Mouse (Mus musculus): Measurements from ENCODE around the gene Ube2q2. TPM values are rescaled to one million over a fixed set of nuclear protein-coding genes. Genes with fewer than 3 reads are reported as not detected.
A peak's percentile ranks its signal among the peaks of the same experiment; 100 is the strongest.

Ube2q2 gene
- total RNA-seq, 2 experiments from 2014 or later: 67.7 to 72.5 TPM

DNA sequence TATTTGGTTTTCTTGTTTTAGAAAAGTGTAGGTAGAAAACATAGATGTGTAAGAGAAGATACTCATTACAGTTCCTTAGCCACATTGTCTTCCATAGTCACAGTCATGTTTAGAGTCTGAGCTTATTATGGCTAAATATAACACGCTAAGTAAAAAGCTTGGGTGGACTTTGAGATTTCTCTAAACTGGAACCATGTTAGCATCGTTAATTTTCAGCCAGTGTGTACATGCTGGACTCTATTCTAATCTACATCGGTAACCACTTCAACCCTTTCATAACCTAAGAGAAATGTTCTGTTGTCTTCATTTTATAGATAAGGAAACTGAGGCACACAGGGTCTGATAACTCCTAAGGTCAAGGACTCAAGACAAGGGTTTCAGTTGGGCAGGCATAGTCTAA, 47.2 kb downstream of the Ube2q2 start:
- intact Hi-C loops (cut with DNase I): no loop called here
- Histone ChIP-seq H3K4me3 (no peak overlapping the region), H3K27ac (no peak overlapping the region)
- DNase-seq (ENCODE audit: extremely low spot score in 1 of 2, low spot score in 2 of 2): no peak
- no peak for TF ChIP-seq CTCF (IDR thresholded peaks at IDR 0.05)

DNA sequence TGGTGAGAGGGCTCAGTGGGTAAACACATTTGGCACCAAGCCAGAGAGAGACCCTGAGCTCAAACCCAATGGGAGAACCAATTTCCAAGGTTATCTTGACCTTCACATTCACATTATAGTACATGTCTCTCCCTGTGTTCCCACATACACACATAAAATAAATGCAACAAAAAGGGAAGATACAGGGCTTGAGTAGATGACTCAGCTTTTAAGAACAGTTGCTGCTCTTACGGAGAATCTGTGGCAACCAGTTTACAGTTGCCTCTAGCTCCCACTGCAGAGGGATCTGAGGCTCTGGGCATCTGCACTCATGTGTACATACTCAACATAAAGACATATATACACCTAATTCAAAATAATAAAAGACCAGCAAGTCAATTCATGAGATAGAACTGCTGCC, 49.6 kb downstream of the Ube2q2 start:
- intact Hi-C loops (cut with DNase I): no loop called here
- no peak for TF ChIP-seq CTCF (IDR thresholded peaks at IDR 0.05)
- H3K27ac ChIP-seq: peak overlapping the region; percentile 44
- no peak for DNase-seq (ENCODE audit: extremely low spot score in 1 of 2, low spot score in 2 of 2)
- H3K4me3 ChIP-seq: no peak overlapping the region

DNA sequence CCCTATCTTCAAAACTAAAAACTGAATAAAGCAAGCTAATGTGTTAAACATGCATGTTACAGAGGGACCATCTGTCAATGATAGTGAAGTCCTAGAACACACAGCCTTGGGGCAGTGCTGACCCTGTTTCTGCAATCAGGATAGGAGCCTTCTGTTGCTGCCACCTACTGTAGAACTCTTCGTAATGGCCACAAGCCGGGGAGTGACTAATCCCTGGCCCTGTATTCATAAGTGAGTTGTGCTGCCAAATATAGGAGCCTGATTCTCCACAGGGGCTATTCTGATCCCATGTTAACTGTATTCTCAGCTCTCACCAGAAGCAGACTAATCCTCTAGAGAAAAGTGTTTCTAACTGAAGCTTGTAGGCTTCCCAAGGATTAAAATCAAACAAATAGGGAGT, 50.7 kb downstream of the Ube2q2 start:
- intact Hi-C loops (cut with DNase I): no loop called here
- Histone ChIP-seq H3K27ac (no peak overlapping the region; the same call in 1 of the 2 replicates), H3K4me3 (no peak overlapping the region)
- TF ChIP-seq CTCF (IDR thresholded peaks at IDR 0.05): peak; percentile 15
- no peak for DNase-seq (ENCODE audit: extremely low spot score in 1 of 2, low spot score in 2 of 2)

DNA sequence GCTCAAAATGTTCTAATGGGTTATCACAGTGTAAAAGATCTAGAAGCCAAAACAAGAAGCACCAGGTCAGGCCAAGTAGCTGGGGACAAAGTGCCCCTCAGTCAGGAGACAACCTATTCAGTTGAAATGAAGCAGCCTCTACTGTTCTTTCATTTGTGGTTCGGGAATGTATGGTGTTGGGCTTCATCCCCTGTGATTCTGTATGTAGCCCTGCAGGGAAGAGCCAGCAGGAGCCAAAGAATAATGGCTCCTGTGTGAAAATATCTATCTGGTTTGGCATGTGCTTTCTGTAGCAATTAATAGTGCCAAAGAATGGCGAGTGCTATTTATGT, 59.8 kb downstream of the Ube2q2 start:
- intact Hi-C loops (cut with DNase I): loop anchor here (2.0 kb wide), 1 partner anchor 60 kb away; the partner anchor contains the start of gene Ube2q2
- Histone ChIP-seq H3K4me3 (peak overlapping the region; percentile 66), H3K27ac (peak overlapping the region; percentile 87)
- DNase-seq (ENCODE audit: extremely low spot score in 1 of 2, low spot score in 2 of 2): no peak
- TF ChIP-seq CTCF (IDR thresholded peaks at IDR 0.05): no peak

DNA sequence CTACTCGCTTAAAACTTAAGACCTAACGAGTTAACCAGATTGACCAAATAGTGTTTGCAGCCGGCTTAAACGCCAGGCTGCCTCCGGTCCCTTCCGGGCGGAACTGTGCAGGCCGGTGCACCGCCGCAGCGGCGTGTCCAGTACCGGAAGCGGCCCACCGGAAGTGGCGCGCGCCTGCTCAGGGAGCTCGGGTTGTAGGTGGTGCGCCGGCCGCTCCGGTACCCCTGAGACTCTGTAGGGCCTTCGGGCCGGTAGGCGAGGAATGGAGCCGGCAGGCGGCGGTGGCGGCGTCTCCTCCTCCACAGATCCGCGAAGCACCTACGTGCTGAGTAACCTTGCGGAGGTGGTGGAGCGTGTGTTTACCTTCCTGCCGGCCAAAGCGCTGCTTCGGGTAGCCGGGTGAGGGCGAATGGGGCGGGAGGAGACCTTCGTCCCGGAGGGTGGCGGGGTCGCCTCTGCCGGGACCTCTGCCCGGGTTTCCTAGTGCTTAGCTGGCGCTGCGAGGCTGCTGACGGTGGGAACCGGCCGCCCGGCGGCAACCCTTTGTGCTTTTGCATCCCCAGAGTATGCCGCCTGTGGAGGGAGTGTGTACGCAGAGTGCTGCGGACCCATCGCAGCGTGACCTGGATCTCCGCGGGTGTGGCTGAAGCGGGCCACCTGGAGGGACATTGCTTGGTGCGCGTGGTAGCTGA, 60.3 kb downstream of the Ube2q2 start, which contains the start of gene Fbxo22:
Fbxo22 (plus strand) TSS at position 136 of the 692 bp plus-strand sequence.
- H3K27ac ChIP-seq: peak within 1 kb of the TSS; percentile 87
- no peak; the same call in 1 of the 2 replicates for TF ChIP-seq CTCF (IDR thresholded peaks at IDR 0.05)
- intact Hi-C loops (cut with DNase I): loop anchor here (2.0 kb wide), 1 partner anchor 60 kb away; the partner anchor contains the start of gene Ube2q2
- peak; percentile 84 to 85 for DNase-seq (ENCODE audit: extremely low spot score in 1 of 2, low spot score in 2 of 2)
- H3K4me3 ChIP-seq: peak within 1 kb of the TSS; percentile 66

DNA sequence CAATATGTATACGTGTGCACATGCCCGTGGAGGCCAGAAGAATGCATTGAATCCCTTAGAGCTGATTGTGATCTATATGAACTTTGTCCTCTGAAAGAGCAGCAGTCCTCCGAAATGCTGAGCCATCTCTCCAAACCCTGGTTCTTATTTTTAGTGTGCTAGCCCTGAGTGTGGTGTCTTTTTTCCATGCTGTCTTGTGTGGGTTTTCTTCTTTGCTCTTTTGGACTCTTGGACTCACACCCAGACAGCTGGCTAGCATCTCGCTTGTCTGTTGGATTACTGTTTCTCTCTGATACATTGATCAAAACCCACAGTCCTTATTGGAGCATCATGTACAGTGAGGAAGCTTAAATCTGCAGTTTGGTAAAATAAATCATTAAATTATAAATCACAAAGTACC, 63.0 kb downstream of the Ube2q2 start:
- no peak overlapping the region for H3K4me3 ChIP-seq
- DNase-seq (ENCODE audit: extremely low spot score in 1 of 2, low spot score in 2 of 2): no peak
- intact Hi-C loops (cut with DNase I): no loop called here
- H3K27ac ChIP-seq: no peak overlapping the region
- TF ChIP-seq CTCF (IDR thresholded peaks at IDR 0.05): no peak

DNA sequence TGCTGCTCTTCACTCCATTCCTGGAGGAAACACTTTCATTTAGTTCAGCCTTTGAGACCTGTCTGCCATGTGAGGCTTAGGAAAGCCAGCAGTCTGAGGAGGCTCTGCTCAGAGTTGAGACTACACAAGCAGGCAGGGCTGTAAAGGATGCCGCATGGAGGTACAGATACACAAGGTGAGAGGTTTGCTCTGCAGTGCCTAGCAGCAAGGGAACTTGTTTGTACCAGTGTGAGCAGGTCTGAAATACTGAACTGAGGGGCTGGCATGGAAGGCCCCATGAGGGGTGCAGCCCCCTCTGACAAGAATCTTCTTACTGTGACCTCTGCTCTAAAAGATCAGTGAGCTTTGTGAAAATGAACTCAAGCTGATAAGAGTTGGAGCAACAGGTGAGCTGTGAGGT, 64.7 kb downstream of the Ube2q2 start:
- TF ChIP-seq CTCF (IDR thresholded peaks at IDR 0.05): no peak
- intact Hi-C loops (cut with DNase I): no loop called here
- Histone ChIP-seq H3K4me3 (no peak overlapping the region), H3K27ac (no peak overlapping the region)
- no peak for DNase-seq (ENCODE audit: extremely low spot score in 1 of 2, low spot score in 2 of 2)

DNA sequence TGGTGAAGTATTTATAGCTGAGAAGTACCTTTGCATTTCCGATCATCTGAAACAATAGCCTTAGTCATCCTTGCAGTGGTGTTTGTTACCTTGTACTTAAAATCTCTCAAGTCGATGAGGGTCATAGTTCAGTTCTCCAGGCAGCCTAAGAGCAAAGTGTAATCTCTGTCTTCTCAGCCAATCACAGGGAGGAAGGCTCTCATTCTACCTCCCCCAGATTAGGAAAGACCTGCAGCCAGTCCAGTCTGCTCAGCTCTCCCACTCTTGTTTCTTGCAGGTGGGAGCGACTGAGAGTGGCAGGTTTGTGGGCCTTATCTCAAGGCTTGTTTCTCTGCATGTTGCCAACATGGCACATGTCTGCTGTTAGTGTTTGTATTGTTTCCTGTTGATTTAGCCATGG, 66.4 kb downstream of the Ube2q2 start:
- no peak overlapping the region for H3K27ac ChIP-seq
- no peak overlapping the region for H3K4me3 ChIP-seq
- TF ChIP-seq CTCF (IDR thresholded peaks at IDR 0.05): no peak
- no peak for DNase-seq (ENCODE audit: extremely low spot score in 1 of 2, low spot score in 2 of 2)
- intact Hi-C loops (cut with DNase I): no loop called here

DNA sequence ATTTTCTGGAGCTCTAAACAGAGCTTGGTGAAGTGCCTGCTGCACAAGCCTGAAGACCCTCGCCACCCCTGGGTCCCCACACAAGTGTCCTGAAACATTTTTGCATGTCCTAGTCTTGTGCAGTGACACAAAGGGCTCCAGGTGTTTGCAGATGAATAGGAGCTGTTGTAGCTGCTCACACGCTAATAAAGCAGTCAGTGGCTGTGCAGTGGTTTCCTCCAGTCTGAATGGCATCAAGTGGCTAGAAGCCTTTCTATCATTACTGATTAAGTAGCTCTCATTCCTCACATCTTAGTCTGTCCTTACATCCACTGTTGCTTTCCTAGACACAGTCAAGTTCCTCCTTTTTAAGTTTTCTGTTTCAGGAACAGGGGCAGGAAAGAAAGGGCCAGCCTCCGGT, 67.0 kb downstream of the Ube2q2 start:
- intact Hi-C loops (cut with DNase I): no loop called here
- DNase-seq (ENCODE audit: extremely low spot score in 1 of 2, low spot score in 2 of 2): no peak
- no peak overlapping the region for H3K27ac ChIP-seq
- no peak for TF ChIP-seq CTCF (IDR thresholded peaks at IDR 0.05)
- H3K4me3 ChIP-seq: no peak overlapping the region

DNA sequence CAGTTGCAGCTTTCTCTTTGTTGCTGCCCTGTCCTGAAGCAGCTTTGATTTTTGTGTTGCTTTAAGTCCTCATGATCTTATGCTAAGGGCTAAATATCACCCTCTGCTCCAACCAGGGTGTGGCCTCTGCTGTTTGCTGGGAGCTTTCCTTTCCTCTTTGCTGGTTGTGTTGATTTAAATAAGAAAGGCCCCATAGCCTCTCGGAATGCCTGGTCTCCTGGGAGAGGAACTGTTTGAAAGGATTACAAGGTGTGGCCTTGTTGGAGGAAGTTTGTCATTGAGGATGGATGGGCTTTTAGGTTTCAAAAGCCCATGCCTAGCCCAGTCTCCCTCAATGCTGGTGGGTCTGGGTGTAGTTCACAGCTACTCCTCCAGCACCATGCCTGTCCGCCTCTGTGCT, 67.4 kb downstream of the Ube2q2 start:
- intact Hi-C loops (cut with DNase I): no loop called here
- Histone ChIP-seq H3K27ac (no peak overlapping the region), H3K4me3 (no peak overlapping the region)
- DNase-seq (ENCODE audit: extremely low spot score in 1 of 2, low spot score in 2 of 2): no peak
- TF ChIP-seq CTCF (IDR thresholded peaks at IDR 0.05): no peak

DNA sequence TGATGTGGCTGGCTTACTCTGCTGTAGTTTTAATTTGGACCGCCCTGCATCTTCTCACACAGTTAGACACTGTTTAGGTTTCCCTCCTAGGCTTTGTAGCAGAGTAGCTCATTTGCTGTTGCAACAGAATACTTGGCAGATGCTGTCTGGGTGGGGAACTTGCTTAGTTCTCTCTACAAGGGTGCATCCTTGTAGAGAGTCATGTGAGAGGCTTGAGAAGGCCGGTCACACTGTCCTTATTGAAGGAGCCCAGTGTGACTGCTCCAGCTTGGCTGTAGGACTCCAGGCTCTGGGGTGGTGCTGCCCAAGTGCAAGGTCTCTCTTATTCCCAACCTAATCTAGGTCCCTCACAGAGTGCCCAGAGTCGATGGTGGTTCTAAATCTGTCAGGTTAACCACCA, 68.7 kb downstream of the Ube2q2 start:
- no peak for TF ChIP-seq CTCF (IDR thresholded peaks at IDR 0.05)
- DNase-seq (ENCODE audit: extremely low spot score in 1 of 2, low spot score in 2 of 2): no peak
- intact Hi-C loops (cut with DNase I): no loop called here
- H3K27ac ChIP-seq: no peak overlapping the region
- no peak overlapping the region for H3K4me3 ChIP-seq

DNA sequence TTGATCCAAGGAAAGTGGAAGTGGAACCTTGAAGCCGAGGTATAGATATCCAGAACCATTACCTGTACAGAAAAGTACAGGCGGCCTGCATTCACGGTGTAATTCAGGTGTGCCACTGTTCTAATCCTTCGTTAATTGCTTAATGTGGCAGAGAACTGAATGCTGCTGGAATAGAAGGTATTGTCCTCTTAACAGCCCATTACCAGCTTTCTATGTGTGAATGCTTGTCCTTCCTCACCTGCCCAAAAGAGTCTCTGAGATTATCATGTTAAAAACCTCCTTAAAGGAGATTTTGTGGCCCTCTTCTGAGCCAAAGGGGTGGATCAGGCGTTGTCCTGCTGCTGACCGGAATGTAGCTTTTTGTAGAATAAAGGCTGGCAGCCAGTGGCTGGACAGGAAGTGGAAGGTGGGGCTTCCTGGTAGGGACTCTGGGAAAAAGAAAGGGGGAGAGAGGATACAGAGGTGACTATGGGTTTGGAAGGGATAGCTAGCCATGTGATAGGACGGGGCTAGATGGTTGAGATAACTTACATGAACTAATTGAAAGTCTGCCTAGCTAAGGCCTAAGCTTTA, 76.6 kb downstream of the Ube2q2 start:
- intact Hi-C loops (cut with DNase I): loop anchor here (5.0 kb wide), 1 partner anchor 167 kb away; no protein-coding TSS in a partner anchor
- DNase-seq (ENCODE audit: extremely low spot score in 1 of 2, low spot score in 2 of 2): no peak
- Histone ChIP-seq H3K4me3 (no peak overlapping the region), H3K27ac (no peak overlapping the region)
- TF ChIP-seq CTCF (IDR thresholded peaks at IDR 0.05): no peak

DNA sequence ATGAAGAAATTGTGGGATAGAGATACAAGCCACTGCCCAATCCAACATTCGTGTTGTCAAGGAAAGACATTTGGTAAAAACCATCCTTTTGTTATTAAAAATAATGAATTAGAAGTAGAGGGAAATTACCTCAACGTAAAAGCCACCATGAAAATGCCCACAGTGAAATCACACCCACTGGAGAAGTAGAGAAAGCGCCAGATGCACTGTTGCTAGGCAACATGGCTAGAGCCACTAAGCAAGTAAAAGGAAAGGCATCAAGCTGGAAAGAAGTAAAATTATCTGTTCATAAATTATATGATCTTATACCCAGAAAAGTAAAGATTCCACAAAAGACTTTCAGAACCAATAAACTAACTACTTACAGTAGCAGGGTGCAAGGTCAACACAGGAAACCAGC, 77.6 kb downstream of the Ube2q2 start:
- DNase-seq (ENCODE audit: extremely low spot score in 1 of 2, low spot score in 2 of 2): peak in 1 of 2 experiments; percentile 25
- intact Hi-C loops (cut with DNase I): loop anchor here (5.0 kb wide), 1 partner anchor 166 kb away; no protein-coding TSS in a partner anchor
- Histone ChIP-seq H3K4me3 (no peak overlapping the region), H3K27ac (peak overlapping the region; percentile 28; the same call in 1 of the 2 replicates)
- TF ChIP-seq CTCF (IDR thresholded peaks at IDR 0.05): no peak
